ENCODE assay signal across 19 mouse cellular contexts in the genomic region with DNA sequence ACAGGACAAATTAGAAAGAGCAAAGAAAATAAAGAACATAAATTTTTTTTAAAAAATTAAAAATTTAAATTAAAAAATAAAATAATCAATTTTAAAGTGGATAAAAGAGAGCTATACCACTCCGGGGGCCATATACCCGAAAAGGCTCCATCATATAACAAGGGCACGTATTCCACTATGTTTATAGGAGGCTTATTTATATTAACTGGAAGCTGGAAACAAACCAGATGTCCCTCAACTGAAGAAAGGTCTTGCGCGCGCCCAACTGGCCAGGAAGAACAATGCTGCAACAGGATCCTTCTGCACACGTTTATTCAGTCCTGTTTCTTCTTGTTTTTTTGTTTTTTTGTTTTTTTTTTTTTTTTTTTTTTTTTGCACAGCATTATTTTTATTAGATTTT.
DNase-seq lines count a peak whose midpoint lies in the region; ATAC-seq and TF ChIP-seq lines count a peak whose summit lies in the region.
"Had no signal": no experiment of that assay in that cellular context is flagged by ENCODE, and none has a peak within 500 bp of the region (broad histone marks: within the 10 kb centered on the region; RNA-seq: fewer than 3 reads in every experiment).

No protein-coding gene starts in this region.

- no peaks in the 10 kb centered on the region for H3K4me1 ChIP-seq in lung, embryonic 14.5 days (ENCODE audit: insufficient read depth)
- H3K4me1 ChIP-seq in stomach, postnatal 0 days (replicated peaks; ENCODE audit: control insufficient read depth, insufficient read depth): no peaks in the 10 kb centered on the region

- H3K27ac ChIP-seq in lung, embryonic 14.5 days (ENCODE audit: low read depth): no peak overlapping the region
- H3K27ac ChIP-seq in stomach, postnatal 0 days (replicated peaks): no peak overlapping the region

- no peak overlapping the region for H3K4me3 ChIP-seq in lung, embryonic 14.5 days (ENCODE audit: low read depth, low read length)
- no peak overlapping the region for H3K4me3 ChIP-seq in stomach, postnatal 0 days (ENCODE audit: low read depth, low read length)

- peak; percentile 75 for ATAC-seq in lung, embryonic 14.5 days (ENCODE audit: insufficient read depth)
- no peak for ATAC-seq in stomach, postnatal 0 days (ENCODE audit: low FRiP score, low TSS enrichment)
- ATAC-seq: activated CD4-positive, CD25-positive, alpha-beta regulatory T cell, adult 4 months; CD4-positive, CD25-positive, alpha-beta regulatory T cell, adult 4 months; Patski had no signal

- H3K9ac ChIP-seq in lung, embryonic 14.5 days: no peak overlapping the region
- H3K9ac ChIP-seq in stomach, postnatal 0 days (ENCODE audit: low read length): no peak overlapping the region

- no peak for TF ChIP-seq CTCF in lung, embryonic 14.5 days (IDR thresholded peaks at IDR 0.05; ENCODE audit: low read depth)
- 0 out of 2 replicates have a peak, but pooled peaks have one; percentile 14 for TF ChIP-seq CTCF in stomach, postnatal 0 days (IDR thresholded peaks at IDR 0.05; ENCODE audit: low read depth)

- H3K4me2 ChIP-seq in lung, embryonic 14.5 days: no peak overlapping the region
- H3K4me2 ChIP-seq in stomach, postnatal 0 days (replicated peaks; ENCODE audit: low read depth): no peak overlapping the region

- intact Hi-C loops in left cerebral cortex, postnatal 14 days (cut with DNase I): no loop called here

- H3K27me3 ChIP-seq in lung, embryonic 14.5 days (ENCODE audit: insufficient read depth, low read length): no peaks in the 10 kb centered on the region
- no peaks in the 10 kb centered on the region for H3K27me3 ChIP-seq in stomach, postnatal 0 days (ENCODE audit: control insufficient read depth, insufficient read depth, low read length)
- H3K27me3 ChIP-seq: CH12.LX, Patski had no signal

- H3K36me3 ChIP-seq in lung, embryonic 14.5 days (ENCODE audit: insufficient read depth): no peaks in the 10 kb centered on the region
- no peaks in the 10 kb centered on the region for H3K36me3 ChIP-seq in stomach, postnatal 0 days (ENCODE audit: control insufficient read depth, insufficient read depth, low read length)
- H3K36me3 ChIP-seq: G1E had no signal

- DNase-seq in lung, embryonic 14.5 days: peak; percentile 62
- no peak for DNase-seq in lung, postnatal 4 days
- no peak for DNase-seq in stomach, postnatal 0 days (ENCODE audit: low spot score)
- no peak for DNase-seq in left cerebral cortex, postnatal 14 days (ENCODE audit: low spot score in 2 of 2)
- DNase-seq: adrenal gland, adult 2 months; adrenal gland, adult 8-10 months; adrenal gland, postnatal 10 days; adrenal gland, postnatal 14 days; adrenal gland, postnatal 25 days; adrenal gland, postnatal 36 days; B cell, adult 2 months; cerebellum, adult 11 months; cerebellum, adult 11-12 months; cerebellum, adult 18-20 months had no signal

- WGBS in lung, embryonic 14.5 days: 55% methylated on average over 7 of the region's 7 CpGs
- 53% methylated on average over 7 of the region's 7 CpGs for WGBS in stomach, postnatal 0 days

- H3K9me3 ChIP-seq in lung, embryonic 14.5 days (ENCODE audit: low read depth, low read length): no peaks in the 10 kb centered on the region
- H3K9me3 ChIP-seq in stomach, postnatal 0 days (ENCODE audit: control insufficient read depth, low read length): no peaks in the 10 kb centered on the region
- H3K9me3 ChIP-seq: G1E had no signal

- TF ChIP-seq EP300 in stomach, postnatal 0 days (optimal IDR thresholded peaks at IDR 0.05): no peak
